Mouse (Mus musculus) spleen, adult 2 months (tissue): ENCODE results near the gene Mybph. TPM values are rescaled to one million over a fixed set of nuclear protein-coding genes. Genes with fewer than 3 reads are reported as not detected.

Experiments
- DNase-seq, 2 experiments: peaks; one replicate each; pipeline versions ENCODE4 v3.0.0 to v3.0.0-alpha.2; 2012 to 2021; ENCODE audit warnings: low spot score in 2 of 2, low read depth in 1 of 2
- H3K27ac ChIP-seq: fragments of 200-500 bp; 2 replicates; pipeline ENCODE4 v1.5.1; 2012; ENCODE audit warnings: low read length, inconsistent platforms; ENCODE audit not compliant: insufficient read depth
- H3K27me3 ChIP-seq: fragments of 200-500 bp; 2 replicates; pipeline ENCODE4 v1.6.1; 2012; ENCODE audit warnings: mild to moderate bottlenecking, moderate library complexity, low read length, inconsistent platforms; ENCODE audit not compliant: control insufficient read depth, insufficient read depth
- H3K36me3 ChIP-seq: fragments of 200-500 bp; 2 replicates; pipeline ENCODE4 v1.6.1; 2012; ENCODE audit warnings: mild to moderate bottlenecking, low read length, inconsistent platforms; ENCODE audit not compliant: control insufficient read depth, insufficient read depth
- H3K4me1 ChIP-seq: fragments of 200-500 bp; 2 replicates; pipeline ENCODE4 v1.6.1; 2011; ENCODE audit warnings: inconsistent platforms; ENCODE audit not compliant: control insufficient read depth, insufficient read depth, insufficient read length
- H3K4me3 ChIP-seq: fragments of 200-500 bp; 2 replicates; pipeline ENCODE4 v1.5.1; 2011; ENCODE audit warnings: mild to moderate bottlenecking, inconsistent platforms; ENCODE audit not compliant: insufficient read depth, insufficient read length; ENCODE audit errors: extremely low read depth
- CTCF ChIP-seq: fragments of 200-500 bp; IDR thresholded peaks from 2 replicates; pipeline ENCODE4 v1.5.1; 2011; ENCODE audit warnings: mild to moderate bottlenecking, inconsistent platforms; ENCODE audit not compliant: insufficient read depth, insufficient read length, insufficient replicate concordance; ENCODE audit errors: extremely low read depth
- POLR2A ChIP-seq: fragments of 200-500 bp; IDR thresholded peaks from 2 replicates; pipeline ENCODE4 v1.6.1; 2011; ENCODE audit warnings: low read depth, low read length, inconsistent platforms
- WGBS: fragments of 180-500 bp; shearing (Covaris S2); methylation state at CpG from one replicate; pipeline ENCODE4 v1.1.7; 2018; 5-methylcytosine and 5-hydroxymethylcytosine counted together
- polyA plus RNA-seq: library from polyadenylated mRNA; depleted of rRNA; stranded (reverse); fragments of >200 nt; gene quantifications from 2 replicates; pipeline ENCODE4 v1.2.3, GENCODE M21; 2012

Mybph gene
- polyA plus RNA-seq, 1 experiment: not detected

DNA sequence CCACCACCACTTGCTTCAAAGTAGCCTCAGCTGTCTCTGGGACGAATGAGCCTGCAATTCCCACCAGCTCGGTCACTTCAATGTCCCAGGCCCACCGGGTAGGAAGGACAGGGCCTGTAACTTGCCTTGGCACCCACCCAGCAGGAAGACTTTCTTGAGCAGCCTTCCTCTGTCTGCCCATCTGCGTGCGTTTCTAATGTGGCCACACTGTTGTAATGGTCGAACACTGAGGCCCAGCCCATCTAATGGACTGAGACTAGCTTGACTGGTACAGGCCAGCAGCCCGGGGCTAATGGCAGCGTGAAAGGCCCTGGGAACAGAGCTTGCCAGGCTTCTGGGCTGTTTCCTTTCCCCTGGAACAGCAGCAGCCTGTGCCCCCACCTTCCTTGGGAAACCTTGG, 39.1 kb downstream of the Mybph start:
- Histone ChIP-seq H3K4me3 (no peak overlapping the region), H3K4me1 (peaks cover 3% of the 10 kb centered on the region; the same call in 1 of the 2 replicates), H3K27ac (no peak overlapping the region), H3K36me3 (no peaks in the 10 kb centered on the region), H3K27me3 (peaks cover 6% of the 10 kb centered on the region; the same call in 1 of the 2 replicates)
- WGBS: 82% methylated on average over 8 of the region's 8 CpGs
- no peak for DNase-seq
- no peak for TF ChIP-seq CTCF
- TF ChIP-seq POLR2A: no peak

DNA sequence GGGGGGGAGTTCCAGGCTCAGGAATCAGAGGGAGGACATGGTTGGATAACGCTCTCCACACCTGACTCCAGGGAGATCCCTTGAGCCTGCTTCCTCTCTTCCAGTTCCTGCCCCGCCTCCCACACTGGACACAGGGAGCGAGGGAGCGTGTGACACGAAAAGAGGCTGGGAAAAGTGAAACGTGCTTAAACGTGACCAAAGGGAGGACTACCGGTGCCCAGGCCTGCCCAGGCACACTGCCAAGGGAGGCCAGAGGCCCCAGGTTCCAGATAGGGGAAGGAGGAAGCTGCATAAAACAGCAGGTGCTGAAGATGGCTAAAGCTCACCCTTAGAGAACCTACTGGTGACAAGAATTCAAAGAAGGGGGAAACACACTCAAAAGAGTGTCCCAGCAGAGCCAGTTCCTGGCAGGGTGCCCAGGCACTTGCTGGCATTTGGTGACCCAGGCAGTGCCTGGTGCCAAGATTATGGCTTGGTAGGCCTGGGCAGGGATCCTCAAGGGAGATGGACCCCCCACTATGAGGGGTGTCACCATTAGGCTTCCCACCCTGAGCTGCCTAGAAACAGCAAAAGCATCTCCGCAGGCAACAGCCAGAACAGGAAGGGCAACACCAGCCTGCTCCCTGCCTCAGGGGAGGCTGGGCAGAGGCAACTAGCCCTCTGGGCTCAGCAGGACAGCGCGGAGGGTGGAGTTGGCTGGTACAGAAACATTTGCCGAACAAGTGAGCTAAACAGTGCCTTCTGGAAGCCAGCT, 39.7 kb downstream of the Mybph start:
- H3K4me3 ChIP-seq: no peak overlapping the region
- H3K27ac ChIP-seq: no peak overlapping the region

DNA sequence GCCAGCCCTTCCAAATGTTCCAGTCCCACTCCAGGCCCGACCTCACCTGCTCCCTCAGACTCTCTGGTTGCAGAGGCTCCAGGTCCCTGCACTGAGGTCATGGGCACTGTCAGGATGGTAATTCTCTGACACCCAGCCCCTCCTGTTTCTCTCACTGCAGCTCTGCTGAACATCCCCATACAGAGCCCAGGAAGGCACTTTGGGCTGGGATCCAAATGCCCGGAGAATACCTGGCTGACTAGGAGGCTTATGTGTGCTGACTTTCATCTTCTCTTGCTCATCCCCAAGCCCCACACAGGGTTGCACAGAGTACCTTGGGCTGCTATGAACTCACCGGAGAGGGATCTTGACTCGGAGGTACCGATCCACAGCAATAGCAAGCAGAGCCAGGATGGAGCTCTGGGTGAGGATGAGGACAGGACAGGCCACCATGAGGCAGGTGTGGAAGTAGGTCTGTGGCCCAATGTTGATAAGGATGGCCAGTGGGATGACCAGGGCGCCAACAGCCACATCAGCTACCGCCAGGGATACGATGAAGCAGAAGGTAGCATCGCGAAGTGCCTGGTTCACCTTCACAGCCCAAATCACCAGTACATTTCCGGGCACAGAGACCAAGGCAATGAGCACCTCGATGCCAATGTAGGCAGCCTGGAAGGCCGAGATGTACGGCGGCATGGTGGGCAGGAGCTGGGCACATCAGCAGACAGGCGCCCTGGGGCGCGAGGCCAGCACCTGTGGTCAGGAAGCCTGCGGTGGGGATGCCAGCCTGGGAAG, 40.6 kb downstream of the Mybph start:
- Histone ChIP-seq H3K36me3 (no peaks in the 10 kb centered on the region), H3K4me1 (peaks cover 3% of the 10 kb centered on the region; the same call in 1 of the 2 replicates), H3K27me3 (peaks cover 6% of the 10 kb centered on the region; the same call in 1 of the 2 replicates), H3K4me3 (no peak overlapping the region), H3K27ac (no peak overlapping the region)
- no peak for TF ChIP-seq CTCF
- TF ChIP-seq POLR2A: no peak
- WGBS: 52% methylated on average over 19 of the region's 19 CpGs
- DNase-seq: no peak

More for the DNA sequence above, 39.7 kb downstream of the Mybph start:
- H3K36me3 ChIP-seq: no peaks in the 10 kb centered on the region
- TF ChIP-seq CTCF (no peak), POLR2A (no peak)
- H3K4me1 ChIP-seq: peaks cover 3% of the 10 kb centered on the region; the same call in 1 of the 2 replicates
- peaks cover 6% of the 10 kb centered on the region; the same call in 1 of the 2 replicates for H3K27me3 ChIP-seq
- DNase-seq: no peak
- WGBS: 47% methylated on average over 12 of the region's 12 CpGs

DNA sequence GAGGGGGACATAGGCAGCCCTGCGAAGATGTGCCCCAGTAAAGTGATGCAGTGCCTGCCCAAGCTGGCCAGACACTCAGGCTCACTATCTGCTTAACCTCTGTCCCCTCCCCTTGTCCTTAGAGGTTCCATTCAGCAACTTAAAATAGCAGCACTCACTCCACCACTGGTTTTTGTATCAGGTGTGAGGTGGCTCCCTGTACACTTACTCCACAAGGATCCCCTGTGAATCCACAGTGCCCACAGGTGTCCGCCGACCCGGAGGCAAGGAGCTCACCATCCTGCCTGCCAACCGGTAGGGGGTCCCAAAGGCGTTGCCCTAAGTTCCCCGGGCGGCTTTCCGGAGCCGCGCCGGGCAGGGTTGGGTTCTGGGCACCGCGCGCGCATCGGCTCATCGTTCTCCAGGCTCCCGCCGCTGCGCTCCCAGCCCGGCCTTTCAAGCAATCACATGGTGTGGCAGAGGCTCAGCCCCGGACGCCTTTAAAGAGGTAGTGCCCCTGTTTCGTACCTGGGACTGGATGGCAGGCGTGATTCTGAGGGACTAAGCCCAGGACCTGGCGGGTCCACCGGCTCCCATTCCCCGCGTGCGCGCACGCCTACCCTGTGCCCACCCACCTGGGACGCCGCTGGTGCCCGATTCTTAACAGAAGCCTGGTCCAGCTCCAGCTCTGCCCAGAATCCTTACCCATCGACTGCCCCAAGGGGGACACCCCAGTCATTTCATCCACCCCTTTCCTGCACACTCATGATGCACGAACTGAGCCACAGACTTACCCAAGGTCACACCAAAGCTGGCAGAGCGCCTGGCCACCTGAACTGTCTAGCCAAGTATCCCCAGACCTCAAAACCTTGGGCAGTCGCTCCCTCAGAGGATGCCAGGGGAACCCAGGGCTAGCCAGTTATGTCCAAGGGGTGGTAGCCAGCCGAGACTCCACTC, 41.5 kb downstream of the Mybph start:
- Histone ChIP-seq H3K4me1 (peaks cover 3% of the 10 kb centered on the region; the same call in 1 of the 2 replicates), H3K36me3 (no peaks in the 10 kb centered on the region), H3K4me3 (no peak overlapping the region), H3K27me3 (peaks cover 6% of the 10 kb centered on the region; the same call in 1 of the 2 replicates), H3K27ac (no peak overlapping the region)
- TF ChIP-seq CTCF (no peak), POLR2A (no peak)
- DNase-seq: no peak
- 4% methylated on average over 41 of the region's 41 CpGs for WGBS

DNA sequence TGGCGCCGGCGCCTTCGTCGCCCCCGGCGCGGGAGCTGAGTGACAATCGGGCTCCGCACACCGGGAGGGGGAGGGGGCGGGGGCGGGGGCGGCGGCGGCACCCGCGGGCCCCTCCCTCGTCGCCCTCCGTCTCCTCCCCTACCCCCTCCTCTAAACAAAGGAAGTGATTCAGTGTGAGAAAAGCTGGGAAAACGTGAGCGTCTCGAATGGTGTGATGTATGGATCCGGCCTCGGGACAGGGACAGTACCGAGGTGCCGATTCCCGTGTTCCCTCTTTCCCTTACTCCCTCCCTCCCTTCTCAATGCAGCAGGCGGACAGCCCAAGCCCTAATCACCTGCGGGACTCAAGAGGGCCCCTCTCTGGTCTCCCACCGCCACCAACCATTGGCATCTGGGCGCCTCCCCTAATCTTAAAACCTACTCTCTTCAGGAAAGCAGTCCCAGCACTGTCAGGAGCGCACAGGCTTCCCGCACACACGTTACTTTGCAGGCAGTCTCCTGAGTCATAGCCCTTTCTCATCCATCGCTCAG, 42.2 kb downstream of the Mybph start, which contains the start of gene Adora1:
TSS of gene Adora1 (minus strand) at position 41 of the 531 bp plus-strand sequence.
- no peak within 1 kb of the TSS for H3K4me3 ChIP-seq

DNA sequence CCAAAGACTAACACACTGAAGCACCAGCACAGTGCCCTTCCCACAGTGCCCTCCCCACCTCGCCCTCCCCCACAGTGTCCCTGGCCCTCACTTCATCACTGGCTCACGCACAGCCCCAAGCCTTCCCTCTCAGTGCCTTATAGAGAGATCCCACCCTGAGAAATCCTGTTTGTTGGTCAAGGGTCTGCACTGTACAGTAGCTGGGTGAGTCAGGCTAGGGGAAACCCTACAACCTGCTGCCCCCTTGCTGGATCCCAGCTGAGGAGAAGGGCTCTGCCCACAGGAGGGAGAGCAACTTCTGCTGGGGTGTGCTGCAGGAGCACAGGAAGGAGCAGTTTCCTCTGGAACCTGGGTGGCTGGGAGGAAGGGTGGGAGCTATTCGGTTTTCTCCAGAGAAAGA, 42.9 kb downstream of the Mybph start:
- H3K27ac ChIP-seq: no peak overlapping the region
- H3K4me1 ChIP-seq: peaks cover 5% of the 10 kb centered on the region; the same call in 1 of the 2 replicates
- WGBS: 55% methylated on average over 3 of the region's 3 CpGs
- peaks cover 6% of the 10 kb centered on the region; the same call in 1 of the 2 replicates for H3K27me3 ChIP-seq
- H3K4me3 ChIP-seq: no peak overlapping the region
- H3K36me3 ChIP-seq: no peaks in the 10 kb centered on the region
- DNase-seq: no peak
- TF ChIP-seq POLR2A (no peak), CTCF (no peak)

More for the DNA sequence above, 42.2 kb downstream of the Mybph start, which contains the start of gene Adora1:
- H3K27ac ChIP-seq: no peak within 1 kb of the TSS
- TF ChIP-seq CTCF: no peak
- no peak for TF ChIP-seq POLR2A
- H3K36me3 ChIP-seq: no peaks in the 10 kb centered on the region
- no peak for DNase-seq
- 4% methylated on average over 33 of the region's 37 CpGs for WGBS
- peaks cover 6% of the 10 kb centered on the region; the same call in 1 of the 2 replicates for H3K27me3 ChIP-seq
- peaks cover 3% of the 10 kb centered on the region; the same call in 1 of the 2 replicates for H3K4me1 ChIP-seq
